Mouse (Mus musculus) liver, postnatal 0 days (tissue): ENCODE data around the gene Mon2.
A peak's percentile ranks its signal among the peaks of the same experiment; 100 is the strongest.

ENCODE experiments used
- CTCF ChIP-seq: sonication (generic); IDR thresholded peaks from 2 replicates; pipeline ENCODE4 v1.5.1; 2016; ENCODE audit warnings: antibody characterized with exemption, low read depth
- EP300 ChIP-seq: IDR thresholded peaks from 2 replicates; pipeline ENCODE4 v1.6.1; 2016; ENCODE audit warnings: antibody characterized with exemption, low read depth, mild to moderate bottlenecking

DNA sequence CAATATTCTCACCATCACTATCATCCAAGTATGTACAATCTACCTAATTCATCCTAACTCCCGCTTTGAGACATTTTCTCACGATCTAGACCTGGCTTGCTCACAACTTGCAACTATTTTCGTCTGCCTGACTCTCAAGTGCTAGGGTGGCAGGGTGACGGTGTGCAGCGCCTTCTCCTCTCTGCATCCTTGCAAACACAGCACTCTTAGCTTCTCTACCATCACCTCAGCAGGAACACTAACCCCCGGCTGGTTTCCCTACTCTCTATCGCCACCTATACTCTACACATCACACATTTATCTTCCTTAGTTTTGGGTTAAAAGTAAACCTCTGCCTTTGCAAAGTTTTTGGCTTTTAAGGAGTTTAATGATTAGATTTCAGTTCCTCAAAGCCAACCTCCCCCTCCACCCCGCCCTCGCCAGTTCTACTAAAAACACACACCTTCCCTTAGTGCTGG lies 88.6 kb downstream of the Mon2 start:
- TF ChIP-seq CTCF (peak; percentile 79), EP300 (no peak)
